Mouse (Mus musculus) layer of hippocampus, postnatal 25 days (tissue): ENCODE data around the gene Scamp1. TPM values are rescaled to one million over a fixed set of nuclear protein-coding genes. Genes with fewer than 3 reads are reported as not detected.
A peak's percentile ranks its signal among the peaks of the same experiment; 100 is the strongest.

ENCODE experiments used
- DNase-seq, 2 experiments: peaks; one replicate each; pipeline ENCODE4 v3.0.0; 2022; ENCODE audit warnings: mixed read lengths in 2 of 2, low spot score in 1 of 2; ENCODE audit errors: extremely low spot score in 1 of 2
- total RNA-seq, 2 experiments: library from RNA; stranded (reverse); gene quantifications; 2 replicates each; pipeline ENCODE4 v1.2.3; 2021

The Scamp1 gene
- total RNA-seq, 2 experiments from 2014 or later: 179 TPM

DNA sequence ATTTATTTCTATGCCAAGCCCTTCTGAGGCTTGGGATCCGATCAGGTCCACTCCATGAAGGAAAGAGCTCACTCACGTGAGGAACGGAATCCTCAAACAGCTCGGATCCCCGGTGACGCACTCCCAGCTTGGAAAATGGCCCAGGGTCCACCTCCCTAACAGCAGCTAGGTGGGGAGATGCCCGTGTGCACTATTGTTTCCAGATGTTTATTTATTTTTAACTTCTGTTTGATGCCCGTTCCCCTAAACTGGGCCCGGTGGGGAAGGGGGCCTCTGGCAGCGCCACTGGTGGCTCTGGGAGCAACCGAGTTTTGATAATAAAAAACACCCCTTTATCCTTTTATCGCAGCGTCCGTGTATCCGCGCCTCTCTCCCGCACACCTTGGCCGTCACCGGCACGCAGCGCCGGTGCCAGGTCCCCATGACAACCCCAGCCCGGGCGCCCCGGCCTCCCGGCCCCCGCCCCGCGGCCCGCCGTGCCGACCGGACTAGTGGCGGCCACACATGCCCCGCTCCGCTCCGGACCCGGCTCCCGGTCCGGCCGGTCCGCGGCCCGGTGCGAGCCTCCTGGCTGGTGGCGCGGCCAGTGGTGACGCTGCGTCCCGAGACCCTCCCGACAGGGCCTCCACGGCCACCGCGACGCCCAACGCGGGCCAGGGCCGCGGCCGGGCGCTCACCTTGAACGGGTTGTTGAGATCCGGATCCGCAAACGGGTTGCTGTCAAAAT, 951 bp downstream of the Scamp1 start:
- peak in 1 of 2 experiments; percentile 40 for DNase-seq

DNA sequence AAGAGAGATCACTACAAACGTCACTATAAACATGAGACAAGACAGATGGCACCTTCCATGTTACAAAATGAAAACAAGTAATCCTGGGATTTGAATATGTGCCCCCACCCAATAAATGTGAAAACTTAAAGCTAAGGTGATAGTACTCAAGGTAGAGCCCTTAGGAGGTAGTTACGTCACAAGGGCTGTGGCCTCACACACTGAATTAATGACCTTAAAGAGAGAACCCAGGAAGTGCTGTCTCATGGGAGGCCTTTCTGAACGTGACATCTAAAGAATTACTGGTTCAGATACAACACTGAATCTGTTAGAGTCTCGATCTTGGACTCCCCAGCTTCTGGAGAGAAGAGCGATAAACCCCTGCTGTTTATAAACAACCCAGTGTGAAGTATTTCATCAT, 6.2 kb downstream of the Scamp1 start:
- DNase-seq: no peak

DNA sequence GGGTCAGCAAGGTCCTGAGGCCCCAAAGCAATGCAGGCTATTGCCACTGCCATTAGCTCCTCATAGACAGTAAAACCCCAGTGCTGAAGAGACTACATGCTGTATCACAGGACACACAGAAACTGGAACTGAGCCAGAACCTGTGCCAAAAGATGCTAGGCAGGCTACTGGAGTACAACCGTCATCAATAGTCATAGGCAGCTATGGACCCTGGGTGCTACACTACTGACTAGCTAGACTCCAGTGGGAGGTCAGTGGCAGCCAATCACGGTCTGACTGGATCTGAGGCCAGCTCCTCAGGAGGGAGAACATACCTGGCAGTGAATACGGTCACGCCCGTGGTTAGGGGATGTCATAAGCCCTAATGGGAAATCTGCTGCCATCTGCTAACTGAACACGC, 14.4 kb downstream of the Scamp1 start:
- DNase-seq: no peak

DNA sequence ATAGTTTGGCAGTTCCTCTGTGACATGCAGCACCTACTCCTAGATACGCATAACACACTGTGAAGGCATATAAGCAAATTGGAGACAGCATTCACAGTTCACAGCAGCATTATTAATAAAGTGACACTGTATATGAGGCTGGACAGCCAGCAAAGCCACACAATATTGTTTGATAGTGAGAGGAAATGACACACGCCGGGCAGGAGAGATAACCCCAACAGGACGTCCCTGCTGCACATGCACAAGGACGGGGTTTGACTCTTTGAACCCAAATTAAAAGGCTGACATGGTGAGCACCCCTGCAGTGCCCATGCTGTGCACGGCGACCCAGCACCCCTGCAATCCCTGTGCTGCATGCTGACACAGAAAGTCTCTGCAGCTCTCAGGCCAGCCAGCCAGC, 17.5 kb downstream of the Scamp1 start:
- no peak for DNase-seq

DNA sequence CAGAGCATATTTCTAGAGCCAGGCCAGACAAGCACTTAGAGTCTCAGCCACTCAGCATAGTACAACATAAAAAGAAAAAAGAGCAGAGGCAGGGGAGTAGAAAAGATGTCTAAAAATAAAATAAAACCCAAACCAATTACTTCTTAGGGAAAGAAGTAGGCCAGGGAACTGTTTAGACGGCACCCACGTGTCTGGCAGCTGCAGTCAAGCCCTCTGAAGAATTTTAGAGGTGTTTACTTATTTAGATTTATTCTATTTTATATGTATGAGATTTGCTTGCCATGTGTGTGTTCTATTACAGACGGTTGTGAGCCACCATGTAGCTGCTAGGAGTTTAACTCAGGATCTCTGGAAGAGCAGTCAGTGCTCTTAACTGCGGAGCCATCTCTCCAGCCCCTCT, 18.5 kb downstream of the Scamp1 start:
- DNase-seq: no peak

DNA sequence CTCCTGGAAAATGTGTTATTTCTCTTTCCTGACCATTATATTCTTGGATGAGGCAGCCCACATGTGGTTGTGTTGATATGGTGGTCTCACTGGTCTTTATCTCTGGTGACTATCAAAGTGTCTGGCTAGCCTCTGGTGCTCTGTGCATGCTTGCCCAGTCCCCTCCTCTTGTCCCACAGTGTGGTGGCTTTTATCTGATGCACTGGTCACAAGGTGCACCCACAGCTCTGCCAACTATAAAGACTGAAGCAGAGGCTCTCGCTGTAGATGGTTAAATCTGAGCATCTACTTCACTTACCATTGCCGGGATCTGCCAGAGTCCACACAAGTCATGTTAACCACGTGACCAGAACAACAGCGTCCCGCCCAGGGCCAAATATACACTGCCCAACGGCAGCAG, 19.1 kb downstream of the Scamp1 start:
- no peak for DNase-seq

DNA sequence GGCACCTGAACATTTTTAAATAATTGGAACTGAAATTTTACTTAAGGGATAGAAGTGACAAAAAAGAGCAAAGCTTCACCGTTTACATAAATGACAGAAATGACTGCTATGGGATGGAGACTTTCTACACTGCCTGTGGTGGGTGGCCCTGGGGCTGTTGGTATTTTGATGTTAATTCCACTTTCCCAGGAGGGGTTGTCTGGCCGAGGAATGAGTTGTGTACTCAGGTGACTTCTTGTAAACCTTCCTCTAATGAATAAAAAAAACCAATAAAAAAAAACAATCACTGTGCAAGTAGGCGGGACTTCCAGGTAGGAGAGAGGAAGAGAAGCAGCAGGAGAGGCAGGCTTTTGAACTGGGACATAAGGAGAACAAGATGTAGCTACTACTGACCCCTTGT, 20.4 kb downstream of the Scamp1 start:
- DNase-seq: no peak

DNA sequence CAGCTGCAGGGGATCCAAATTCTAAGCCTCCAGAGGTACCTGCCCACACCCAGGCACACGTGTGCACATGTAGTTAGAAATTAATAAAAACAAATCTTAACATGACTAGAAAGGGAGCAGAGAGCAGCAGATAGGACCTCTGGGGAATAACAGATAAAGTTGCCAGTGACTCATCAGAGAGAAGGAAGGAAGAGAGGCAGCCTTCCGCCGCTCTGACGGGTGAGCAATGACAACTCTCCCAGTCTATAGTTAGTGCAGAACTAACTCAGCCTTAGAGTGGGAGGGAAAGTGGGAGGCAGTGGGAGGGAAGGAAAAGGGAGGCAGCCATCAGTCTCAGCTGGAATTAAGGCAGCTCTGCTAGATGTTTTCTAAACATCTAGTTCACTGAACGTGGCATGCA, 21.7 kb downstream of the Scamp1 start:
- no peak for DNase-seq

DNA sequence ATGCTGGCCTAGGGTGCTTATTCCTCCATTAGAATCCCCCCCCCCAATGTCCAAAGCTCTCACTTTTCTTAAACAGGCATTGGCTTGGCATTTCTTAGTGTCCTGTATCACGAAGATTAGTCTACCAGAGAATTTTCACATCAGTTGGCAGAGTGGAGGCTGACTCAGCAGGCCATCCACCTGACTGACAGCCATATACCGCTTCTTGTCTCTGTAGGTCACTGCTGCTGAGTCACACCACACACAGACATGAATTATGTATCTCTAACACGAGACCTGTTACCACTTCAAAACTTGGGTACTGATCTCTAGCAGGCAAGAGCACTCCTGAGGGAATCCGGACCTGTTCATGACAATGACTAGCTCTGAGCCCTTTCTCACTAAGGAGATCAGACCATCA, 23.1 kb downstream of the Scamp1 start:
- no peak for DNase-seq

DNA sequence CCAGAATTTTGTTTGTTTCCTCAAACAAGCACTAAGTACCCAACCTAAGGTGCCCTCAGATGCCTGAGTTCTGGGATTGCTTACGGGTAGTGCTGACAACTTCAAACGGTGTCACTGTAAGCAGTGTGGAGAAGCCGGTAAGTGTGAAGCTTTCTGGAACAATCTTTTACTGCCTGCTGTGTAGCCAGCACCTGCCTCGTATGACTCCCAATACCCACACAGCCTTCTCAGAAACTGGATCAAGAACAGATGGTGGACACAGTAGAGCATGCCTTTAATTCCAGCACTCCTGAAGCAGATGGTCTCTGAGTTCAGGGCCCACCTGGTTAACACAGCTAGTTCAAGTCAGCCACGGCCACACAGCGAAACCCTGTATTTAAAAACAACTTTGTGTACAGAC, 24.0 kb downstream of the Scamp1 start:
- DNase-seq: no peak

DNA sequence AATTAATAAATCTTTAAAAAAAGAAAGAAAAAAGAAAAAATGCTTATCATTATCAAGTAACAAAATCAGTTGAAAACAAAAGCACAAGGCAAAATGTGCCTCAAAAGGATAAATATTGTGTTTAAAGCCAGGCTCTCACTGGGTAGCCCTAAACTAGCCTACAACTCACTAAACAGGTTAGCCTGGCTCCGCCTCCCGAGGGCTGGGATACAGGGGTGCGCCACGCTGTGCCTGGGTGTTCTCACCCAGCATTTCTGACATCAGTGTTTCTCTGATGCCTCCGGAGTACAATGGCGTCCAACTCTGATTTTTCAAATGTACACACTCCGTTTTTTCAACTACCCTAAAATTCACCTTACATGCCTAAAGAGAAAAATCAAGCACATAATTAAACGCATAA, 24.7 kb downstream of the Scamp1 start:
- DNase-seq: no peak

DNA sequence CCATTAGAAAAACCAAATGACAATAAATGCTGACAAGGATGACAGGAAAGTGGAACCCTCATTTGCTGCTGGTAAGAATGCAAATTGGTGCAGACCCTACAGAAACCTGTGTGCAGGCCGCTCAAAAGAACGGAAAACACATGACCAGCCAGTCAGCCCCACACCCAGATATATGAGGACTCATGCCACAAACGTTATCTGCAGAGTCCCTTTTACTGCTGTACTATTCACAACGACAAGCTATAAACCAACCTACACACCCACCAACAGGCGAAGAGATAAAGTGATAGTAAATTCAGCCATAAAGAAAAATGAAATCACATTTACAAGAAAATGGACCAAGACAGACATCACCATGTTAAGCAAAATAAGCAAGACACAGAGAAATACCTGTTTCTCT, 26.4 kb downstream of the Scamp1 start:
- DNase-seq: no peak

DNA sequence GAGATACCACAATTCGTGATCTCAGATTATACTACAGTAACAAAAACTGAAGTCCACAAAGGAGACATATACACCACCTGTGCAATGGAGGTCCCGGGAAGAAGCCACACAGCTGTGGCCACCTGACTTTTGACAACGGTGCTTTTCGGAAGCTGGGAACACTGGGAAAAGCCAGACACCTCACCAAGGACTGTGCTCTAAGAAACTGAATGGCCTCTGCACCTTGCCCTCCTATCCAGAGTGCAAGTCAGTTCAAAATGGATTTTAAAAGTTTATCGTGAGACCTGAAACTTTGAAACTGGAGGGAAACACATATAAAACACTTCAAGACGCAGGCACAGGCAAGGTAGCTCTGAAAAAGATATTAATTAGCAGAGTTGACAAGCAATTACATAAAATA, 27.1 kb downstream of the Scamp1 start:
- DNase-seq: no peak

DNA sequence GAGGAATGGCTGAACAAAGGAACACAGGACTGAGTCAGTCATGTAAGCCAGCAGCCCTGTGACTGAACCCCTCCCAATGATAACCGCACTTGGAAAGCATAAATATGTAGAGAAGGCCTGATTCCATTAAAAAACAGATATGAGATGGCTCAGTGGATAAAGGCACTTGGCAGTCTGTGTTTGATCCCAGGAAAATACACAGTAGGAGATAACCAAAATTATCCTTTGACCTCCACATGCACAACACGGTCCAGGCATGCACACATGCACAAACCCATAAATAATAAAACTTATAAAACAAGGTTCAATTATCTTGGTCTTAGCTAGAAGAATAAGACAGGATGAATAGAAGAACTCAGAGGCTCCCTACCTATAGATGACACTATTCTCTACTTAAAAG, 27.9 kb downstream of the Scamp1 start:
- DNase-seq: no peak

DNA sequence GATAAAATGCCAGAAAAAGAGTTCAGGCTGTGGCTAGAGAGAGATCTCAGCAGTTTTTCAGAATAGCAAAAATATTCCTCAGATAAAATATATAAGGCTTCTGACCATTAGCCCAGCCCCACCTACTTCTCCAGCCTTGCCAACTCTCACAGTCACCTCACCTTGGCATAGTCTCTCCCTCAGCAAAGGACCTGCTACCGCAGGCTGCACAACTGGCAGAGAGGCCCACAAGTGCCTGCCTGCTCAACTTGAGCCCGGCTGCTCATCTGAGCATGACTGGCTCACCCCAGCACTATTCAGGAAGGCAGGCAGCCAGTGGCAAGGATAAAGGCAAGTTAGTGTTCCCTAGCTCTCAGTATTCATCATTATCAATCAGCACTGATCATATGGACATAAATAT, 30.5 kb downstream of the Scamp1 start:
- no peak for DNase-seq

DNA sequence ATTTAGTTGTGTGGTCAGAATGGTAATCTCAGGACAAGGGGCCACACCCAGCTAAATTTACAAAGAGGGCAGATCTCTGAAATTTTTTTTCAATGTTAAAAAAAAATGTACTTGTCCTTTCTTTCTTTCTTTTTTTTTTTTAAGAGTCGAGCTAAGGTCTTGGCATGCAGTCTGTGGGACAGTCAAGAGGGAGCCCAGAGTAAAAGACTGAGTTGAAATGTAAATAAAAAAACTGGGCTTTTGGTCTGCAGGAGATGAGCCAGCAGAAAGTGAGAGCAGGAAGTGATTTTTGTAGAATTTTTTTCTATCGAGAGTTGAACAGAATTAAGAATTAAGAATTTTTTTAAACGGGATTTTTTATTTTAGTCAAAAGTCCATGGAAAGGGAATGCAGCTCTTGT, 31.4 kb downstream of the Scamp1 start:
- no peak for DNase-seq

DNA sequence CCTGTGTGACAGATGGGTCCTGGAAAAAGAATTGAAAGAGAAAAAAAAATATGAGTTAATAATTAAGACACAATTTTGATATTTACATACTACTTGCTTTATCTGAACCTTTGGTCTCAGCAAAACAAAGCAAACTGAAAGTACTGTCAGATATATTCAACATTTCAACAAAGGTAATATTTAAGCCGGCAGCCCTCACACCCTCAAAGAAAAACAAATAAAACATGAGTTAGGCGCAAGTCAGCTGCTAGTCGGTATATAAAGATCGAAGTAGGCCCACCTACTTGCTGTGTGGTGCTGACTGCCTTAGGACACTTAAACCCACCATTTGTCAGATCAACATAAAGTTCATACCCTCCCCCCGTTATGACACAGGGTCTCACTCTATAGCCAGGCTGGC, 32.6 kb downstream of the Scamp1 start:
- no peak for DNase-seq

DNA sequence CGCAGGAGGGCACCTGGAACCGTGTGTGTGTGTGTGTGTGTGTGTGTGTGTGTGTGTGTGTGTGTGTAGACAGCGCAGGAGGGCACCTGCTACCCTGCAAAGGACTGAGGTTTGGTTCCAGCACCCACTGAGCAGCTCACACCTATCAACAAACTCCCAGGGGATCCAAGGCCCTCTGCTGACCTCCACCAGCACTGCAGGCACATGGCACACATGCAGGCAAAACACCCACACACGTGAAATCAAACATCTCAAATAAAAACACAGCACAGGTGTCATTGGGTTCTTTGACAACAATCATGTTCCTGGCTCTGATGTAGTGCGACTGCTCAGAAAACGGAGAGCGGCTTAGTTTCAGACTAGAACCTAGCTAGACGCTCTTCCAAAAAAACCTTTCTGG, 34.9 kb downstream of the Scamp1 start:
- no peak for DNase-seq

DNA sequence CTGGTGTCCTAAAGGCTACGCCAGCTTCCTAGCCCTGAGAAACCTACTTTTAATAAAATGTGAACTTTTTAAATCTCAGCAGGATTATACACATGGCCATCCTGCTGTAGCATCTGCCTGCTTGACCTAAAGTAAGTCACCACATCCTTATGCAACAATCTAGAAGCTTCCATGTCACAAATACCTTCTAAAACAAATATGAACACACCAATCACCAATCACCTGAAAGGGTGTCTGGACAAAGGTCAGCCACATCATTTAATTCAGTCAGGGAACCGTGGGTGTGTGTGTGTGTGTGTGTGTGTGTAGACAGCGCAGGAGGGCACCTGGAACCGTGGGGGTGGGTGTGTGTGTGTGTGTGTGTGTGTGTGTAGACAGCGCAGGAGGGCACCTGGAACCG, 35.5 kb downstream of the Scamp1 start:
- DNase-seq: no peak

DNA sequence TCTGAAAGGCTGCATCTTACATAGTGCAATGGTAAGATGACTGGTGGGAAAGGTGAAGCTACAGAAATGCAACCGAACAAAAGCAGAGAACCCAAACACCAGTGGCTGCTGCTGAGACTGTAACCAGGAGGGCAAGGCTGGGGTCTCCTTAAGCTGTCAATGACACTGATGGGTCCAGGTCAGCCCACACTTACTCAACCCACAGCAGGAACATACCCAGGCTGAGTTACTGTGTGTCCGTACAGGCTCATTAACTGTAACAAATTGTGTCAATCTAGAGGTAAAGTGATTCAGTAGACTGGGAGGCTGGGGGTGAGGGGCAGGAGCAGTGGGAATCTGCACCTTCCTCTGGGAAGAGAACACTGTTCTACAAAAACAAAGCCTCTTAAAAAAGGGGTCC, 42.8 kb downstream of the Scamp1 start:
- DNase-seq: no peak

DNA sequence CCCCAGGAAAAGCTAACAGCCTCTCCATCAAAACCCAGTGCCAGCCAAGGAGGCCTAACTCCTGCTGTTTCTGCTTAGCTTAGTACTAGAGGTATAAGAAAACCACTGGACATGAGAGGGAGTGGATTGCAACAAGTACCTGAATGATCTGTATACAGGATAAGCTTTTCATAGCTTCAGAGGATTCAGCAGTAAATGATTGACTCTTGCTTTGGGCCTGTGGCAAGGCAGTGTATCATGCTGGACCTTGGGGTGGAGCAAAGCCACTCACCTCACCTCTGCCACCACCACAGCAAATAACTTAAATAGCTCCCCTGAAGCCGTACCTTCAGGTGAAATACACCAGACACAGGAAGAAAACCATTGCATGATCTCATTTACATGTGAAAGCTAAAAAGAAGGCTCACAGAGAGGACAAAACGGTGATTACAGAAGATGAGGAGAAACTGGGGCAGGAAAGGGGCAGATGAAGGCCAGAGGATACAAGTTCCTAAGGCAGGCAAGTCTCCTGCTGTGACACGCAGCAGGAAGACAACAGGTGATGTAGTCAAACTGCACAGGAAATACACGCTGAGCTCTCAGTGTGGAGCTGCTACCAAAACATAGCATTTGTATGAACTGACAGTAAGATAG, 43.6 kb downstream of the Scamp1 start:
- no peak for DNase-seq

DNA sequence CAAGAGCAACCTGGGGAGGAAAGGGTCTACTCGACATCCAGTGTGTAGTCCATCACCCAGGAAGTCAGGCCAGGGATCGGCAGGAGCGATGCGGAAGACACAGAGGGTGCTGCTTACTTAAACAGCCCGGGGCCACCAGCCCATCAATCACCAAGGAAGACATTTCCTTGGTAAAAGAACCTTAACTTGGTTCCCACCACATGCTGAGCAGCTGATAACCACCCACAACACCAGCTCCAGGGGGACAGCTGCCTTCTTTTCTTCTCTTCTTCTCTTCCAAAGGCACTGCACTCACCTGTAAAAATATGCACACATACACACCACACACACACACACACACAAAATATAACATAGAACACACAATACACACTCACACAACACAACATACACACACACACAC, 44.8 kb downstream of the Scamp1 start:
- DNase-seq: no peak

DNA sequence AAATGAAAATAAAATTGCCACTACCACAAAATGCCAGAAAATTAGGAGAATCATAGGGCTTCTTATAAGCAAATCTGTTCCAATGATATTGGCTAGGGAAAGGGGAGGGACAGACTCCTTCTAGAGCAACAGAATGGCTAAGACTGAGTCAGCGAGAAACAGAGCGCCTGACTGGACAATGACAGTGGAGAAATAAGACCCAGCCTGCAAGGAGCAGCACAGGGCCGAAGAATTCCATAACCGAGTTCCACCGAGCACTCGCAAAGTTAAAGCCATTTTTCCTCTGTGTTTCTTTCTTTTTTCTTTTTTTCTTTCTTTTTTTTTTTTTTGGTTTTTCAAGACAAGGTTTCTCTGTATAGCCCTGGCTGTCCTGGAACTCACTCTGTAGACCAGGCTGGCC, 45.5 kb downstream of the Scamp1 start:
- no peak for DNase-seq
